Mouse (Mus musculus): ENCODE data around the gene Prrt1. TPM values are rescaled to one million over a fixed set of nuclear protein-coding genes. Genes with fewer than 3 reads are reported as not detected.

Gene Prrt1
- total and polyA plus RNA-seq, 3 experiments: 1.0 TPM; not detected in 2

- Histone ChIP-seq H3K4me1 (ENCODE audit: control insufficient read depth in 1 of 2, insufficient read depth in 2 of 2, low read length in 2 of 2) (no peaks in the 10 kb centered on the region; a peak in 1 of 4 replicates), H3K79me2 (ENCODE audit: control insufficient read depth, insufficient read depth, low read length, poor library complexity) (no peaks in the 10 kb centered on the region), H3K27me3 (ENCODE audit: control insufficient read depth in 1 of 2, insufficient read depth in 2 of 2, low read length in 2 of 2) (no peaks in the 10 kb centered on the region), H3K4me3 (ENCODE audit: control insufficient read depth in 1 of 2, insufficient read depth in 1 of 2, low read depth in 2 of 2, low read length in 2 of 2) (no peak overlapping the region), H3K27ac (ENCODE audit: control insufficient read depth, low read depth, low read length) (no peak overlapping the region), H3K9me3 (replicated peaks; ENCODE audit: insufficient read depth, low read length) (no peaks in the 10 kb centered on the region), H3K9ac (ENCODE audit: control insufficient read depth, low read depth, low read length, poor library complexity, severe bottlenecking) (no peak overlapping the region), H3K36me3 (ENCODE audit: control insufficient read depth in 1 of 2, insufficient read depth in 2 of 2, low read length in 2 of 2) (no peaks in the 10 kb centered on the region)
- TF ChIP-seq USF1 (IDR thresholded peaks at IDR 0.05; ENCODE audit: low read depth, low read length) (no peak), POLR2AphosphoS2 (IDR thresholded peaks at IDR 0.05; ENCODE audit: low read length) (no peak), MYC (IDR thresholded peaks at IDR 0.05; ENCODE audit: low read depth, low read length) (no peak), NELFE (IDR thresholded peaks at IDR 0.05; ENCODE audit: low read depth, low read length) (no peak), GATA1 (IDR thresholded peaks at IDR 0.05; ENCODE audit: low read depth, low read length) (no peak), ZMIZ1 (IDR thresholded peaks at IDR 0.05; ENCODE audit: low read depth, low read length) (no peak), E2F4 (IDR thresholded peaks at IDR 0.05; ENCODE audit: borderline replicate concordance, low read depth, low read length) (no peak), NRF1 (IDR thresholded peaks at IDR 0.05; ENCODE audit: insufficient read depth, low read depth, low read length, poor library complexity, severe bottlenecking) (no peak), ETS1 (IDR thresholded peaks at IDR 0.05; ENCODE audit: low read depth, low read length) (no peak), RAD21 (IDR thresholded peaks at IDR 0.05; ENCODE audit: low read depth, low read length) (no peak), MAFK (IDR thresholded peaks at IDR 0.05; ENCODE audit: borderline replicate concordance, low read depth, low read length) (no peak), ZKSCAN1 (IDR thresholded peaks at IDR 0.05; ENCODE audit: low read depth, low read length) (no peak)
- peak; percentile 8 for DNase-seq (ENCODE audit: low read depth, low spot score)
These were observed 52.7 kb downstream of the Prrt1 start for GRCm38 (mm10) chr17:34681881-34682536.

Other genes starting within 250 kb of the Prrt1 start
- gene BC051142, start 230.7 kb upstream of the Prrt1 start, total RNA-seq (2012; rRNA removed): not detected in 2 replicates
- gene BC051142, start 230.7 kb upstream of the Prrt1 start, polyA plus RNA-seq (2012; ENCODE audit: insufficient read depth in 1 of 2, insufficient read length in 2 of 2, low read depth in 1 of 2, low replicate concordance in 2 of 2, missing spikeins in 1 of 2): under 1 TPM in 1 of 2 experiments, not detected in 1; 0.06 TPM
- not detected in 2 replicates for gene Btnl4, start 152.2 kb upstream of the Prrt1 start, total RNA-seq (2012; rRNA removed)
- gene Btnl4, start 152.2 kb upstream of the Prrt1 start, polyA plus RNA-seq (2012; ENCODE audit: insufficient read depth in 1 of 2, insufficient read length in 2 of 2, low read depth in 1 of 2, low replicate concordance in 2 of 2, missing spikeins in 1 of 2): not detected
- not detected in 2 replicates for gene Btnl6, start 112.2 kb upstream of the Prrt1 start, total RNA-seq (2012; rRNA removed)
- gene Btnl6, start 112.2 kb upstream of the Prrt1 start, polyA plus RNA-seq (2012; ENCODE audit: insufficient read depth in 1 of 2, insufficient read length in 2 of 2, low read depth in 1 of 2, low replicate concordance in 2 of 2, missing spikeins in 1 of 2): not detected
- gene Notch4, start 65.3 kb upstream of the Prrt1 start, total RNA-seq (2012; rRNA removed): 0.10 and 0.15 TPM in 2 replicates
- gene Notch4, start 65.3 kb upstream of the Prrt1 start, polyA plus RNA-seq (2012; ENCODE audit: insufficient read depth in 1 of 2, insufficient read length in 2 of 2, low read depth in 1 of 2, low replicate concordance in 2 of 2, missing spikeins in 1 of 2): 10 to 100 TPM in 1 of 2 experiments, under 1 TPM in 1; 0.33 to 21.9 TPM
- gene Gpsm3, start 39.7 kb upstream of the Prrt1 start, total RNA-seq (2012; rRNA removed): 10.6 and 12.0 TPM in 2 replicates
- gene Gpsm3, start 39.7 kb upstream of the Prrt1 start, polyA plus RNA-seq (2012; ENCODE audit: insufficient read depth in 1 of 2, insufficient read length in 2 of 2, low read depth in 1 of 2, low replicate concordance in 2 of 2, missing spikeins in 1 of 2): 10 to 100 TPM in 1 of 2 experiments, not detected in 1; 37.8 TPM
- 40.3 and 42.4 TPM in 2 replicates for gene Pbx2, start 38.3 kb upstream of the Prrt1 start, total RNA-seq (2012; rRNA removed)
- 10 to 100 TPM in 1 of 2 experiments, not detected in 1; 76.7 TPM for gene Pbx2, start 38.3 kb upstream of the Prrt1 start, polyA plus RNA-seq (2012; ENCODE audit: insufficient read depth in 1 of 2, insufficient read length in 2 of 2, low read depth in 1 of 2, low replicate concordance in 2 of 2, missing spikeins in 1 of 2)
- 0.27 and 0.62 TPM in 2 replicates for gene Ager, start 31.7 kb upstream of the Prrt1 start, total RNA-seq (2012; rRNA removed)
- 1 to 10 TPM in 1 of 2 experiments, not detected in 1; 3.7 TPM for gene Ager, start 31.7 kb upstream of the Prrt1 start, polyA plus RNA-seq (2012; ENCODE audit: insufficient read depth in 1 of 2, insufficient read length in 2 of 2, low read depth in 1 of 2, low replicate concordance in 2 of 2, missing spikeins in 1 of 2)
- 23.5 and 24.8 TPM in 2 replicates for gene Rnf5, start 25.8 kb upstream of the Prrt1 start, total RNA-seq (2012; rRNA removed)
- 10 to 100 TPM in 1 of 2 experiments, not detected in 1; 85.1 TPM for gene Rnf5, start 25.8 kb upstream of the Prrt1 start, polyA plus RNA-seq (2012; ENCODE audit: insufficient read depth in 1 of 2, insufficient read length in 2 of 2, low read depth in 1 of 2, low replicate concordance in 2 of 2, missing spikeins in 1 of 2)
- 81.5 and 85.2 TPM in 2 replicates for gene Agpat1, start 25.3 kb upstream of the Prrt1 start, total RNA-seq (2012; rRNA removed)
- gene Agpat1, start 25.3 kb upstream of the Prrt1 start, polyA plus RNA-seq (2012; ENCODE audit: insufficient read depth in 1 of 2, insufficient read length in 2 of 2, low read depth in 1 of 2, low replicate concordance in 2 of 2, missing spikeins in 1 of 2): 100 to 1,000 TPM in 1 of 2 experiments, not detected in 1; 153 TPM
- 0.56 and 0.89 TPM in 2 replicates for gene Egfl8, start 13.6 kb upstream of the Prrt1 start, total RNA-seq (2012; rRNA removed)
- 1 to 10 TPM in 1 of 2 experiments, not detected in 1; 1.6 TPM for gene Egfl8, start 13.6 kb upstream of the Prrt1 start, polyA plus RNA-seq (2012; ENCODE audit: insufficient read depth in 1 of 2, insufficient read length in 2 of 2, low read depth in 1 of 2, low replicate concordance in 2 of 2, missing spikeins in 1 of 2)
- gene Ppt2, start 1.0 kb upstream of the Prrt1 start, total RNA-seq (2012; rRNA removed): 20.2 and 29.2 TPM in 2 replicates
- gene Ppt2, start 1.0 kb upstream of the Prrt1 start, polyA plus RNA-seq (2012; ENCODE audit: insufficient read depth in 1 of 2, insufficient read length in 2 of 2, low read depth in 1 of 2, low replicate concordance in 2 of 2, missing spikeins in 1 of 2): 100 to 1,000 TPM in 1 of 2 experiments, 10 to 100 TPM in 1; 67.1 to 147 TPM
- 4.4 and 7.0 TPM in 2 replicates for gene Fkbpl, start 15.2 kb downstream of the Prrt1 start, total RNA-seq (2012; rRNA removed)
- gene Fkbpl, start 15.2 kb downstream of the Prrt1 start, polyA plus RNA-seq (2012; ENCODE audit: insufficient read depth in 1 of 2, insufficient read length in 2 of 2, low read depth in 1 of 2, low replicate concordance in 2 of 2, missing spikeins in 1 of 2): 1 to 10 TPM in 1 of 2 experiments, not detected in 1; 6.4 TPM
- 39.6 and 45.3 TPM in 2 replicates for gene Atf6b, start 17.6 kb downstream of the Prrt1 start, total RNA-seq (2012; rRNA removed)
- 100 to 1,000 TPM in 1 of 2 experiments, not detected in 1; 101 TPM for gene Atf6b, start 17.6 kb downstream of the Prrt1 start, polyA plus RNA-seq (2012; ENCODE audit: insufficient read depth in 1 of 2, insufficient read length in 2 of 2, low read depth in 1 of 2, low replicate concordance in 2 of 2, missing spikeins in 1 of 2)
- 0.16 and 0.27 TPM in 2 replicates for gene Tnxb, start 41.0 kb downstream of the Prrt1 start, total RNA-seq (2012; rRNA removed)
- gene Tnxb, start 41.0 kb downstream of the Prrt1 start, polyA plus RNA-seq (2012; ENCODE audit: insufficient read depth in 1 of 2, insufficient read length in 2 of 2, low read depth in 1 of 2, low replicate concordance in 2 of 2, missing spikeins in 1 of 2): under 1 TPM in 1 of 2 experiments, not detected in 1; 0.28 TPM
- gene C4b, start 114.3 kb downstream of the Prrt1 start, total RNA-seq (2012; rRNA removed): 0.08 TPM in 1 of 2 replicates, not detected in the other
- under 1 TPM in 1 of 2 experiments, not detected in 1; 0.24 TPM for gene C4b, start 114.3 kb downstream of the Prrt1 start, polyA plus RNA-seq (2012; ENCODE audit: insufficient read depth in 1 of 2, insufficient read length in 2 of 2, low read depth in 1 of 2, low replicate concordance in 2 of 2, missing spikeins in 1 of 2)
- gene Cyp21a1, start 175.0 kb downstream of the Prrt1 start, total RNA-seq (2012; rRNA removed): not detected in 2 replicates
- gene Cyp21a1, start 175.0 kb downstream of the Prrt1 start, polyA plus RNA-seq (2012; ENCODE audit: insufficient read depth in 1 of 2, insufficient read length in 2 of 2, low read depth in 1 of 2, low replicate concordance in 2 of 2, missing spikeins in 1 of 2): not detected
- 33.6 and 43.3 TPM in 2 replicates for gene Stk19, start 207.4 kb downstream of the Prrt1 start, total RNA-seq (2012; rRNA removed)
- gene Stk19, start 207.4 kb downstream of the Prrt1 start, polyA plus RNA-seq (2012; ENCODE audit: insufficient read depth in 1 of 2, insufficient read length in 2 of 2, low read depth in 1 of 2, low replicate concordance in 2 of 2, missing spikeins in 1 of 2): 10 to 100 TPM in 1 of 2 experiments, not detected in 1; 56.5 TPM
- 15.2 and 18.0 TPM in 2 replicates for gene Dxo, start 207.5 kb downstream of the Prrt1 start, total RNA-seq (2012; rRNA removed)
- gene Dxo, start 207.5 kb downstream of the Prrt1 start, polyA plus RNA-seq (2012; ENCODE audit: insufficient read depth in 1 of 2, insufficient read length in 2 of 2, low read depth in 1 of 2, low replicate concordance in 2 of 2, missing spikeins in 1 of 2): 10 to 100 TPM in 1 of 2 experiments, not detected in 1; 39.7 TPM
- 29.6 and 34.9 TPM in 2 replicates for gene Skiv2l, start 220.7 kb downstream of the Prrt1 start, total RNA-seq (2012; rRNA removed)
- gene Skiv2l, start 220.7 kb downstream of the Prrt1 start, polyA plus RNA-seq (2012; ENCODE audit: insufficient read depth in 1 of 2, insufficient read length in 2 of 2, low read depth in 1 of 2, low replicate concordance in 2 of 2, missing spikeins in 1 of 2): 10 to 100 TPM in 1 of 2 experiments, not detected in 1; 47.0 TPM
- 58.8 and 67.6 TPM in 2 replicates for gene Nelfe, start 220.9 kb downstream of the Prrt1 start, total RNA-seq (2012; rRNA removed)
- gene Nelfe, start 220.9 kb downstream of the Prrt1 start, polyA plus RNA-seq (2012; ENCODE audit: insufficient read depth in 1 of 2, insufficient read length in 2 of 2, low read depth in 1 of 2, low replicate concordance in 2 of 2, missing spikeins in 1 of 2): 100 to 1,000 TPM in 1 of 2 experiments, not detected in 1; 192 TPM
- 0.19 and 0.20 TPM in 2 replicates for gene Cfb, start 233.0 kb downstream of the Prrt1 start, total RNA-seq (2012; rRNA removed)
- gene Cfb, start 233.0 kb downstream of the Prrt1 start, polyA plus RNA-seq (2012; ENCODE audit: insufficient read depth in 1 of 2, insufficient read length in 2 of 2, low read depth in 1 of 2, low replicate concordance in 2 of 2, missing spikeins in 1 of 2): 1 to 10 TPM in 1 of 2 experiments, not detected in 1; 3.1 TPM
- gene Zbtb12, start 249.9 kb downstream of the Prrt1 start, total RNA-seq (2012; rRNA removed): 6.6 and 7.6 TPM in 2 replicates
- 10 to 100 TPM in 1 of 2 experiments, not detected in 1; 24.3 TPM for gene Zbtb12, start 249.9 kb downstream of the Prrt1 start, polyA plus RNA-seq (2012; ENCODE audit: insufficient read depth in 1 of 2, insufficient read length in 2 of 2, low read depth in 1 of 2, low replicate concordance in 2 of 2, missing spikeins in 1 of 2)

Measured in MEL (cell line).